Mouse (Mus musculus): ENCODE data around the gene Lgr5.

Gene Lgr5

DNA sequence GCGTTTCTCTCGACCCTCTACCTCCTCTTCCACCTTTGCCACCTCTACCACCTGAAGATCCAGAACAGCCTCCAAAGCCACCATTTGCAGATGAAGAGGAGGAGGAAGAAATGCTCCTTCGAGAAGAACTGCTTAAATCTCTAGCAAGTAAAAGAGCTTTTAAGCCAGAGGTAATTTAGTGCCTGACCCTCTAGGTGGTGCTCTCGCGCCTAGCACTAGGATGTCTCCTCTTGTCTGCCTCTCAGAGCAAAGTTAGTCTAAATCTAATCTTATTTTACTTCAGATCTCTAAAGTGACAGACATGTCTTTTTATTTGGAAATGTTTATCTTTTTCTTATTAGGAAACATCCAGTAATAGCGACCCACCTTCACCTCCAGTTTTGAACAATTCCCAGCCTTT, 181.2 kb downstream of the Lgr5 start:
- peak; percentile 52 for DNase-seq

Data from lung, postnatal 36 days (tissue).